Mouse (Mus musculus): ENCODE measurements at regions not wholly inside any gene's neighbourhood (a gene's known extent, or its start where the extent isn't known, plus 50 kb on each side); places are given as distances from the start of the nearest gene placed in this dataset.

- no peak for TF ChIP-seq CTCF (IDR thresholded peaks at IDR 0.05; ENCODE audit: extremely low read depth, insufficient read depth, low read length)
- no peak for TF ChIP-seq POLR2A (IDR thresholded peaks at IDR 0.05; ENCODE audit: extremely low read depth, insufficient read depth, low read length)
These were observed 181.3 kb upstream of the Kbtbd8 start for GRCm38 (mm10) chr6:94935706-94936105.

Data from cortical plate, adult 2 months (tissue).